Mouse (Mus musculus) forebrain, embryonic 16.5 days (tissue): ENCODE measurements at regions not wholly inside any gene's neighbourhood (a gene's known extent, or its start where the extent isn't known, plus 50 kb on each side); places are given as distances from the start of the nearest gene placed in this dataset.

Experiments
- ATAC-seq: fragments of 200-750 bp; cut with Nextera tagmentation; 2 replicates; pipeline ENCODE4 v1.8.0; 2017; ENCODE audit warnings: mild to moderate bottlenecking, moderate library complexity
- H3K27ac ChIP-seq: fragments of 300-500 bp; sonication (generic); 2 replicates; pipeline ENCODE4 v1.5.1; 2014; ENCODE audit warnings: low read length, control low read depth
- H3K27me3 ChIP-seq: fragments of 300-500 bp; sonication (generic); replicated peaks from 2 replicates; pipeline ENCODE4 v1.6.1; 2014; ENCODE audit warnings: low read length; ENCODE audit not compliant: control insufficient read depth, insufficient read depth
- H3K36me3 ChIP-seq: fragments of 300-500 bp; sonication (generic); 2 replicates; pipeline ENCODE4 v1.6.1; 2014; ENCODE audit not compliant: control insufficient read depth, insufficient read depth
- H3K4me1 ChIP-seq: fragments of 300-500 bp; sonication (generic); replicated peaks from 2 replicates; pipeline ENCODE4 v1.6.1; 2014; ENCODE audit warnings: low read length; ENCODE audit not compliant: control insufficient read depth, insufficient read depth
- H3K4me2 ChIP-seq: fragments of 300-500 bp; sonication (generic); 2 replicates; pipeline ENCODE4 v1.6.1; 2014; ENCODE audit warnings: mild to moderate bottlenecking, low read length, control low read depth
- H3K4me3 ChIP-seq: fragments of 300-500 bp; sonication (generic); replicated peaks from 2 replicates; pipeline ENCODE4 v1.5.1; 2014; ENCODE audit warnings: mild to moderate bottlenecking, low read length, control low read depth
- H3K9ac ChIP-seq: fragments of 300-500 bp; sonication (generic); replicated peaks from 2 replicates; pipeline ENCODE4 v1.6.1; 2014; ENCODE audit warnings: low read depth, low read length, control low read depth
- H3K9me3 ChIP-seq: fragments of 300-500 bp; sonication (generic); 2 replicates; pipeline ENCODE4 v1.6.1; 2016; ENCODE audit warnings: low read length; ENCODE audit not compliant: control insufficient read depth
- WGBS: fragments of 180-500 bp; shearing (Covaris S2); extraction: QIAGEN DNeasy Blood & Tissue Kit; methylation state at CpG from one replicate; pipeline ENCODE4 v1.1.7; 2014; 5-methylcytosine and 5-hydroxymethylcytosine counted together

DNA sequence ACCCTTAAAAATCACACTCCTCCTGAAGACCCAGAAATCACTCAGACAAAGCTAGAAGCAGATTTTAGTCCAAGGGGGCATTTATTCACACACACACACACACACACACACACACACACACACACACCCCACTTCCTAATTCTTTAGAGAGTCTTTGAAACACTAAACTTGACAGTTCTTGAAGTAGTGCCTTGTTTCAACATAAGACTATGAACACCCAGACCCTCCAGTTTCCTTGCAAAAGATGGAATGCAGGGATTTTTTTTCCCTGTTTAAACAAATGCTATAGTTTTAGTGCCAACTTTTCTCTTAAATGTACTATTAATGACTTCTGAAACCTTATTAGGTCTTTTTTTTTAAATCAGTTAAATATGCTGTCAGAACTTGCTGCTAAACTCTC, 279.2 kb upstream of the Fat1 start:
- H3K36me3 ChIP-seq, result no peaks in the 10 kb centered on the region
- H3K9me3 ChIP-seq, result no peaks in the 10 kb centered on the region
- no peak overlapping the region for H3K27ac ChIP-seq
- H3K4me2 ChIP-seq, result no peak overlapping the region
- no peaks in the 10 kb centered on the region for H3K27me3 ChIP-seq
- no peak overlapping the region for H3K9ac ChIP-seq
- no peak overlapping the region for H3K4me3 ChIP-seq
- H3K4me1 ChIP-seq, result no peaks in the 10 kb centered on the region
- ATAC-seq, result no peak

DNA sequence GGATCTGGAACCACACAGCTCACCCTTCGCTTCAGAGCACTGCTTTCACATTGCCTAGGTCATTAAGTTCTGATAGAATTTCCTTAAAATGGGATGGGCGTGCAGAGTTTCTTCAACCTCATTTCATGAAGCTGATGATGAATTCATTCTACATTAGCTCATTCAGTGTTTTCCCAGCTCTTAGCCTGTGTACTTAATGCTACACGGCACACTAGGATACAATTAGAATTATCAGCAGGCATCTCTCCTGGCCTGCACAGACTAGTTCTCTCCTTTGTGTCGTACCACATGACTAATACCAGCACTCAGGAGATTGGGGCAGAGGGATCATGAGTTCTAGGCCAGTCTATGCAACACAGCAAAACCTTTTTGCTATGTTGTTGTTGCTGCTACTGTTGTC, 278.8 kb upstream of the Fat1 start:
- Histone ChIP-seq H3K27ac (no peak overlapping the region), H3K4me3 (no peak overlapping the region), H3K36me3 (no peaks in the 10 kb centered on the region), H3K27me3 (no peaks in the 10 kb centered on the region), H3K4me2 (no peak overlapping the region), H3K9ac (no peak overlapping the region), H3K9me3 (no peaks in the 10 kb centered on the region), H3K4me1 (no peaks in the 10 kb centered on the region)
- 72% methylated on average over 4 of the region's 4 CpGs for WGBS
- no peak for ATAC-seq

- Histone ChIP-seq H3K4me3 (no peak overlapping the region), H3K9ac (no peak overlapping the region), H3K27ac (no peak overlapping the region), H3K9me3 (no peaks in the 10 kb centered on the region), H3K4me1 (no peaks in the 10 kb centered on the region), H3K4me2 (no peak overlapping the region), H3K27me3 (no peaks in the 10 kb centered on the region), H3K36me3 (no peaks in the 10 kb centered on the region)
- ATAC-seq, result no peak
- 78% methylated on average over 2 of the region's 2 CpGs for WGBS
Measured at GRCm38 (mm10) chr8:44661696-44662095, 273.6 kb upstream of the Fat1 start.

GRCm38 (mm10) chr8:44687126-44687525, 248.1 kb upstream of the Fat1 start:
- Histone ChIP-seq H3K27me3 (no peaks in the 10 kb centered on the region), H3K9ac (no peak overlapping the region), H3K9me3 (no peaks in the 10 kb centered on the region), H3K4me1 (no peaks in the 10 kb centered on the region), H3K27ac (no peak overlapping the region), H3K4me2 (no peak overlapping the region), H3K4me3 (no peak overlapping the region), H3K36me3 (no peaks in the 10 kb centered on the region)
- no peak for ATAC-seq
- 95% methylated on average over 9 of the region's 9 CpGs for WGBS

GRCm38 (mm10) chr8:44689837-44690592, 245.2 kb upstream of the Fat1 start:
- Histone ChIP-seq H3K27me3 (no peaks in the 10 kb centered on the region), H3K36me3 (no peaks in the 10 kb centered on the region), H3K9ac (no peak overlapping the region), H3K9me3 (no peaks in the 10 kb centered on the region), H3K27ac (no peak overlapping the region), H3K4me1 (peaks cover 3% of the 10 kb centered on the region; the same call in 1 of the 2 replicates), H3K4me3 (no peak overlapping the region), H3K4me2 (no peak overlapping the region)
- 73% methylated on average over 9 of the region's 9 CpGs for WGBS
- ATAC-seq, result peak; percentile 57

- ATAC-seq, result no peak
- 77% methylated on average over 4 of the region's 4 CpGs for WGBS
- H3K4me1 ChIP-seq, result peaks cover 3% of the 10 kb centered on the region; the same call in 1 of the 2 replicates
Measured at GRCm38 (mm10) chr8:44690593-44690950, 244.7 kb upstream of the Fat1 start.

DNA sequence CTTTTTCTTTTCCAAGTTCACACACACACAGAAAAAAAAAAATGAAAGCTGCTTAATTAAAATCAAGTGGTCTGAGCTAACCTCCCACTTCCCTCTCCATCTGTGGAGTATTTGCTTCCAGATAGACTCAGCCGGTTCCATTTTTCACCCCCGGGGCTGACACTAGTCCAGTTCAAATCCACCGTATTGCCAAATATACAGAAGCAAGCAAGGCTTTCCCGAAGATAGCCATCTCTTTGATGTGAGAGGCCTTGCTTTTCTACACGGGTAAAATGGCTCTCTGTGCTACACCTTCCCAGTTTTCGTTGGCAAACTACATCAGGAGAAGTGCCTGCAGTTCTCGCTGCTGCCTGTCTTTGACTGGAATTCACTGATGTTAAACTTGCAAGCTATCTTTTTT, 244.1 kb upstream of the Fat1 start:
- Histone ChIP-seq H3K4me3 (no peak overlapping the region), H3K9me3 (no peaks in the 10 kb centered on the region), H3K4me1 (peaks cover 8% of the 10 kb centered on the region), H3K27ac (no peak overlapping the region), H3K36me3 (no peaks in the 10 kb centered on the region), H3K27me3 (no peaks in the 10 kb centered on the region), H3K4me2 (no peak overlapping the region), H3K9ac (no peak overlapping the region)
- WGBS, result 62% methylated on average over 7 of the region's 7 CpGs
- no peak for ATAC-seq

More at GRCm38 (mm10) chr8:44690593-44690950, 244.7 kb upstream of the Fat1 start:
- H3K9ac ChIP-seq, result no peak overlapping the region
- no peak overlapping the region for H3K27ac ChIP-seq
- H3K4me3 ChIP-seq, result no peak overlapping the region
- no peaks in the 10 kb centered on the region for H3K36me3 ChIP-seq
- H3K9me3 ChIP-seq, result no peaks in the 10 kb centered on the region
- H3K4me2 ChIP-seq, result no peak overlapping the region
- no peaks in the 10 kb centered on the region for H3K27me3 ChIP-seq

DNA sequence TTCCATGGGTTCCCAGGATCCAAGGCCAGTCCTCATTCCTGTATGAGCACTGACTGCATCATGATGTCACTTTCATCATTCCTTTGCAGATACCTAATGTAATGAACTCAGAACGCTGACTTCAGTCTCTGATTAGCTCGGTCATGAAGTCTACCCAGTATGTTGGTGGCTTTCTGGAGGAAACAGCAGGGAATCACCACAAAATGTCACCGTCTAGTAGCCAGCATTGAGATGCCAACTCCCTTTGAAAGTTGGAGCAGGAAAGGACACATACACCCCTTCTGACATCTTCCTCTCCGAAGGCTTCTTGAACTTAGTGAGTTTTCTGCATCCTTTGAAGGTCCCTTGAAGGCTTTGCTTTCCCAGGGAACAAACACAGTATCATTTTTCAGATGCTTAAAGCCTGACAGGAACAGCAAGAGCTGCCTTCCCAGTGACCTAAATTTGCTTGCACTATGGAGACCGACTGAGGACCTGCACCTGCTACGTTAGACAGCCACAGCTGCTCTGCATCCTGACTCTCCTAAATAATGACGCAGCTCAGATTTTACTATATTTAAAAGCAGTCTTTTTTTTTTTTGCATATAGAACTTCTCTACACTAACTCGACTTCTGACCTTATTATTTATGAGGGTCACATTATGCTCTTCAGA, 243.1 kb upstream of the Fat1 start:
- 78% methylated on average over 8 of the region's 8 CpGs for WGBS
- no peaks in the 10 kb centered on the region for H3K36me3 ChIP-seq
- H3K4me2 ChIP-seq, result no peak overlapping the region
- ATAC-seq, result no peak
- H3K4me1 ChIP-seq, result peaks cover 15% of the 10 kb centered on the region
- H3K4me3 ChIP-seq, result no peak overlapping the region
- no peak overlapping the region for H3K9ac ChIP-seq
- no peaks in the 10 kb centered on the region for H3K9me3 ChIP-seq
- no peaks in the 10 kb centered on the region for H3K27me3 ChIP-seq
- no peak overlapping the region for H3K27ac ChIP-seq

GRCm38 (mm10) chr8:44694861-44695260, 240.4 kb upstream of the Fat1 start:
- WGBS, result 41% methylated on average over 9 of the region's 9 CpGs
- Histone ChIP-seq H3K27ac (no peak overlapping the region), H3K9ac (no peak overlapping the region), H3K27me3 (no peaks in the 10 kb centered on the region), H3K4me1 (peaks cover 15% of the 10 kb centered on the region), H3K36me3 (no peaks in the 10 kb centered on the region), H3K4me3 (no peak overlapping the region), H3K4me2 (no peak overlapping the region), H3K9me3 (no peaks in the 10 kb centered on the region)
- ATAC-seq, result no peak
